Mouse (Mus musculus) limb, embryonic 13.5 days (tissue): ENCODE results near the gene Efcab12. TPM values are rescaled to one million over a fixed set of nuclear protein-coding genes. Genes with fewer than 3 reads are reported as not detected.

ENCODE experiments used
- ATAC-seq: fragments of 200-750 bp; cut with Nextera tagmentation; 2 replicates; pipeline ENCODE4 v1.8.0; 2017; ENCODE audit warnings: low read depth, moderate number of reproducible peaks, moderate TSS enrichment; ENCODE audit not compliant: low FRiP score
- H3K27ac ChIP-seq: fragments of 300-500 bp; sonication (generic); 2 replicates; pipeline ENCODE4 v1.5.1; 2015; ENCODE audit warnings: inconsistent platforms, mild to moderate bottlenecking, moderate library complexity
- H3K27me3 ChIP-seq: fragments of 300-500 bp; sonication (generic); 2 replicates; pipeline ENCODE4 v1.6.1; 2015; ENCODE audit warnings: mild to moderate bottlenecking, inconsistent platforms
- H3K36me3 ChIP-seq: fragments of 300-500 bp; sonication (generic); 2 replicates; pipeline ENCODE4 v1.6.1; 2015; ENCODE audit warnings: inconsistent platforms, mild to moderate bottlenecking, moderate library complexity
- H3K4me1 ChIP-seq: fragments of 300-500 bp; sonication (generic); 2 replicates; pipeline ENCODE4 v1.6.1; 2015; ENCODE audit warnings: inconsistent platforms
- H3K4me2 ChIP-seq: fragments of 300-500 bp; sonication (generic); replicated peaks from 2 replicates; pipeline ENCODE4 v1.6.1; 2015; ENCODE audit warnings: inconsistent platforms, mild to moderate bottlenecking, moderate library complexity
- H3K4me3 ChIP-seq: fragments of 300-500 bp; sonication (generic); 2 replicates; pipeline ENCODE4 v1.5.1; 2015; ENCODE audit warnings: moderate library complexity, mild to moderate bottlenecking, inconsistent platforms
- H3K9ac ChIP-seq: fragments of 300-500 bp; sonication (generic); 2 replicates; pipeline ENCODE4 v1.6.1; 2015; ENCODE audit warnings: mild to moderate bottlenecking, inconsistent platforms
- H3K9me3 ChIP-seq: fragments of 300-500 bp; sonication (generic); 2 replicates; pipeline ENCODE4 v1.6.1; 2016; ENCODE audit warnings: inconsistent platforms
- WGBS: fragments of 180-500 bp; shearing (Covaris S2); methylation state at CpG from one replicate; pipeline ENCODE4 v1.1.7; 2015; 5-methylcytosine and 5-hydroxymethylcytosine counted together
- polyA plus RNA-seq: library from polyadenylated mRNA; unstranded; fragments of >200 nt; fragmentation: Nextera tagmentation; extraction: Ambion mirVana; gene quantifications from 2 replicates; pipeline ENCODE4 v1.2.1, GENCODE M21; 2015

Efcab12 gene
- polyA plus RNA-seq, 1 experiment from 2014 or later = 0.41 TPM

GRCm38 (mm10) chr6:115804432-115805192 is 33.6 kb downstream of the Efcab12 start:
- Histone ChIP-seq H3K36me3 (peaks cover 77% of the 10 kb centered on the region), H3K4me2 (no peak overlapping the region), H3K27me3 (no peaks in the 10 kb centered on the region), H3K9ac (no peak overlapping the region), H3K9me3 (no peaks in the 10 kb centered on the region), H3K4me3 (no peak overlapping the region), H3K27ac (no peak overlapping the region), H3K4me1 (peaks cover 20% of the 10 kb centered on the region)
- no peak for ATAC-seq
- WGBS = 67% methylated on average over 10 of the region's 10 CpGs

- H3K4me2 ChIP-seq = no peak overlapping the region
- H3K4me1 ChIP-seq = peaks cover 20% of the 10 kb centered on the region
- H3K4me3 ChIP-seq = no peak overlapping the region
- no peak overlapping the region for H3K9ac ChIP-seq
- no peaks in the 10 kb centered on the region for H3K27me3 ChIP-seq
- 44% methylated on average over 16 of the region's 16 CpGs for WGBS
- H3K27ac ChIP-seq = no peak overlapping the region
- peaks cover 85% of the 10 kb centered on the region for H3K36me3 ChIP-seq
- peak; percentile 26 for ATAC-seq
- no peaks in the 10 kb centered on the region for H3K9me3 ChIP-seq
Observed at GRCm38 (mm10) chr6:115803541-115804382, 34.5 kb downstream of the Efcab12 start.

DNA sequence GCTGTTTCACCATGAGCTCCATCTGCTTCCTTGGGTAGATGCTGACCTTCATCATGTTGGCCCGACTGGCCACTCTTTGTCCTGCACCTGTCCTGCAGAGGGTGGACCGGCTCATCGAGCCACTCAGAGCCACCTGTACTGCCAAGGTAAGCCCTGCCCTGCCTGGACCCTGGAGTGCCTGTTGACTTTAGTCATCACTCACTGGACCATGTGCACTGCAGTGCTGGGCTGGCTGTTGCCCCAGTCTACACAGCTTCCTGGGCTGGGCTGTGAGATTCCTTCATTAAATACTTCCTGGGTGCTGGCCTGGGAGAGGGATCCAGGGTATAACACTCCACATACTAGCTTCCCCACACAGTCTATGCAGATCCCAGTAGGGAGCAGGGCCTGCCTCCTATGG is 36.4 kb downstream of the Efcab12 start:
- H3K36me3 ChIP-seq = peaks cover 97% of the 10 kb centered on the region
- H3K4me2 ChIP-seq = no peak overlapping the region
- no peak overlapping the region for H3K27ac ChIP-seq
- H3K4me3 ChIP-seq = no peak overlapping the region
- H3K27me3 ChIP-seq = no peaks in the 10 kb centered on the region
- no peaks in the 10 kb centered on the region for H3K9me3 ChIP-seq
- H3K4me1 ChIP-seq = peaks cover 12% of the 10 kb centered on the region
- 96% methylated on average over 3 of the region's 3 CpGs for WGBS
- H3K9ac ChIP-seq = no peak overlapping the region
- ATAC-seq = no peak

DNA sequence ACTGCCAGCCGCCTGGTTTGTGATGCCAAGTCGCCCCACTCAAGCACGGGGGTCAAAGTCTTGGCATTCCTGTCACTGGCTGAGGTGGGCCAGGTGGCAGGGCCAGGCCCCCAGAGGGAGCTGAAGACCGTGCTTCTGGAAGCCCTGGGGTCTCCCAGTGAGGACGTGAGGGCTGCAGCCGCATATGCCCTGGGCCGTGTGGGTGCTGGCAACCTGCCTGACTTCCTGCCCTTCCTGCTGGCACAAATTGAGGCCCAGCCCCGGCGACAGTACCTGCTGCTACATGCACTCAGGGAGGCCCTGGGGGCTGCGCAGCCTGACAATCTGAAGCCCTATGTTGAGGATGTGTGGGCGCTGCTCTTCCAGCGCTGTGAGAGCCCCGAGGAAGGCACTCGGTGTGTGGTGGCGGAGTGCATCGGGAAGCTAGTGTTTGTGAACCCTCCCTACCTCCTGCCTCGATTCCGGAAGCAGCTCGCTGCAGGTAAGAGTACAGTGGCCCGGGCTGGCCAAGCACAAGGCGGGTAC is 45.5 kb downstream of the Efcab12 start:
- no peak for ATAC-seq
- H3K4me2 ChIP-seq = no peak overlapping the region
- H3K4me3 ChIP-seq = no peak overlapping the region
- no peaks in the 10 kb centered on the region for H3K27me3 ChIP-seq
- H3K4me1 ChIP-seq = peaks cover 9% of the 10 kb centered on the region; the same call in 1 of the 2 replicates
- H3K9ac ChIP-seq = no peak overlapping the region; the same call in 1 of the 2 replicates
- H3K36me3 ChIP-seq = peaks cover 99% of the 10 kb centered on the region
- 87% methylated on average over 21 of the region's 21 CpGs for WGBS
- H3K27ac ChIP-seq = no peak overlapping the region
- H3K9me3 ChIP-seq = no peaks in the 10 kb centered on the region

GRCm38 (mm10) chr6:115791842-115792686 is 46.1 kb downstream of the Efcab12 start:
- Histone ChIP-seq H3K36me3 (peaks cover 99% of the 10 kb centered on the region), H3K4me3 (no peak overlapping the region), H3K4me2 (no peak overlapping the region), H3K9ac (peak overlapping the region; percentile 4; the same call in 1 of the 2 replicates), H3K27me3 (no peaks in the 10 kb centered on the region), H3K4me1 (peaks cover 9% of the 10 kb centered on the region; the same call in 1 of the 2 replicates), H3K9me3 (no peaks in the 10 kb centered on the region), H3K27ac (no peak overlapping the region)
- ATAC-seq = peak; percentile 52; the same call in 1 of the 2 replicates
- WGBS = 79% methylated on average over 34 of the region's 34 CpGs

GRCm38 (mm10) chr6:115791016-115791415 is 47.2 kb downstream of the Efcab12 start:
- Histone ChIP-seq H3K9me3 (no peaks in the 10 kb centered on the region), H3K4me2 (no peak overlapping the region), H3K27me3 (no peaks in the 10 kb centered on the region), H3K4me3 (no peak overlapping the region), H3K4me1 (peaks cover 9% of the 10 kb centered on the region; the same call in 1 of the 2 replicates), H3K36me3 (peaks cover 99% of the 10 kb centered on the region), H3K27ac (no peak overlapping the region), H3K9ac (no peak overlapping the region)
- no peak for ATAC-seq
- 86% methylated on average over 10 of the region's 10 CpGs for WGBS

GRCm38 (mm10) chr6:115782781-115783180 is 55.4 kb downstream of the Efcab12 start:
- H3K36me3 ChIP-seq = peaks cover 94% of the 10 kb centered on the region

DNA sequence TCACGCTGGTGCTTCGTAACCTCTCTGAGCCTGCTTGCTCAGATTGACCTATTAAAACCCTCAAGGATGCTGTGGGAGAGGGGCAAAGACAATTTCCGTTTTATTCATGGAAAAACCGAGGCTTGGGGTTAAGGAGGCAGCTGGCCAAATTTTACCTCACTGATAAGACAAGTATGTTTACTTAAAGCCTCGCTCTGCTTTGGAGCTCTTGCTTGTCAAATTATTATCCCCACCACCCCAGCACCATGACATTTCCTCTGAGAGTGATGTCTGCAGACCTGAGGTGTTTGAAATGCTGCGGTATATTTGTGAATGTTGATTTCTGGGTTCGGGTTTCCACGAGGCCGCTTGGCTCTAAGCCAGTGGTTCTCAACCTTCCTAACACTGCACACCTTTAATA is 61.8 kb downstream of the Efcab12 start:
- Histone ChIP-seq H3K9ac (peak overlapping the region; percentile 86), H3K4me2 (peak overlapping the region; percentile 98), H3K27ac (peak overlapping the region; percentile 84; the same call in 1 of the 2 replicates), H3K36me3 (peaks cover 37% of the 10 kb centered on the region), H3K9me3 (no peaks in the 10 kb centered on the region), H3K4me1 (peaks cover 29% of the 10 kb centered on the region), H3K27me3 (no peaks in the 10 kb centered on the region), H3K4me3 (peak overlapping the region; percentile 85)
- ATAC-seq = no peak
- WGBS = 46% methylated on average over 9 of the region's 9 CpGs

More at GRCm38 (mm10) chr6:115782781-115783180, 55.4 kb downstream of the Efcab12 start:
- Histone ChIP-seq H3K9ac (no peak overlapping the region), H3K4me2 (no peak overlapping the region), H3K9me3 (no peaks in the 10 kb centered on the region), H3K4me3 (no peak overlapping the region), H3K27me3 (no peaks in the 10 kb centered on the region), H3K27ac (no peak overlapping the region), H3K4me1 (no peaks in the 10 kb centered on the region)
- ATAC-seq = no peak
- 95% methylated on average over 3 of the region's 3 CpGs for WGBS

- WGBS = 60% methylated on average over 3 of the region's 3 CpGs
- peak; percentile 62 for ATAC-seq
Observed at GRCm38 (mm10) chr6:115775838-115776237, 62.4 kb downstream of the Efcab12 start.

DNA sequence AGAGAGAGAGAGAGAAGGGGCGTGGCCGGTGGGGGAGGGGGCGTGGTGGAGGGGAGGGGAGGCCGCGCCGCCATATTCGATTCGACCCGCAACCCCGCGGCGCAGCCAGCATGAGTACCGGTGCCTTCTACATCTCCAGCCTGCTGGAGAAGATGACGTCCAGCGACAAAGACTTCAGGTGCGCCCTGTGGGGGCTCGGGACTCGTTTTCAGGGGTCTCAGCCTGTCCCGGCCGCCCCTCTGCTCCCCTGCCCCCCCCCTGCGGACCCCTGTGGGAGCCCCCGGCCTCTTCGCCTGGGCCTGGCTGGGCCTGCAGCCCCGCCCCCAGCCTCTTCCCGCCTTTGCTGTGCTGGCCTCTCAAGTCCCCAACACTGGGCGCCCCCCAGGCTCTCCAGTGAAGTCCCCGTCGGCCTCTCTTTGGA is 63.7 kb downstream of the Efcab12 start, which contains the start of gene Cand2:
Gene Cand2, plus strand, starts transcription at position 38 of the 421 bp plus-strand sequence.
- peak within 1 kb of the TSS; percentile 86 for H3K9ac ChIP-seq
- H3K4me2 ChIP-seq = peak within 1 kb of the TSS; percentile 98
- peak within 1 kb of the TSS; percentile 85 for H3K4me3 ChIP-seq
- peaks cover 19% of the 10 kb centered on the region for H3K36me3 ChIP-seq
- 0% methylated on average over 24 of the region's 28 CpGs for WGBS
- ATAC-seq = peak; percentile 88
- H3K27ac ChIP-seq = peak within 1 kb of the TSS; percentile 84
- H3K4me1 ChIP-seq = peaks cover 29% of the 10 kb centered on the region
- no peaks in the 10 kb centered on the region for H3K9me3 ChIP-seq
- H3K27me3 ChIP-seq = no peaks in the 10 kb centered on the region

More at GRCm38 (mm10) chr6:115775838-115776237, 62.4 kb downstream of the Efcab12 start:
- Histone ChIP-seq H3K9me3 (no peaks in the 10 kb centered on the region), H3K4me3 (peak overlapping the region; percentile 85), H3K4me2 (peak overlapping the region; percentile 98), H3K9ac (peak overlapping the region; percentile 86), H3K36me3 (peaks cover 32% of the 10 kb centered on the region), H3K27me3 (no peaks in the 10 kb centered on the region), H3K4me1 (peaks cover 29% of the 10 kb centered on the region), H3K27ac (peak overlapping the region; percentile 84; the same call in 1 of the 2 replicates)

DNA sequence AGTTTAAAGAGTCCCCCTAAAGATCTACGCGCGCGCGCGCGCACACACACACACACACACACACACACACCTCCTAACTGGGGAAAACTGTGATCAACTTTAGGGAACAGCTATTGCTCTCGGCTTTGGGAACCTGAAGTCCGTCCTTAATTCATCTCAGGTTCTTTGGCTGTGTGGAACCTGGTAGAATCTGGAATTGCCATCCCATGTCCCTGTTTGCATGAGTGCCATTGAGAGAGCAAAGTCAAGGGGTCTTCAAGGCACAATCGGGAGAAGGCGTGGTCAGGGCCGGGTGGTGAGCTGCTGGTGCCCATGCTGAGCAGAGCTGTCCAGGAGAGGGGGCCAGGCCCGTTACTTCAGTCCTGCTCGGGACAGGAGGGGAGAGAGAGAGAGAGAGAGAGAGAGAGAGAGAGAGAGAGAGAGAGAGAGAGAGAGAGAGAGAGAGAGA is 64.2 kb downstream of the Efcab12 start:
- Histone ChIP-seq H3K4me3 (peak overlapping the region; percentile 85), H3K9ac (peak overlapping the region; percentile 61), H3K4me1 (peaks cover 29% of the 10 kb centered on the region), H3K36me3 (peaks cover 15% of the 10 kb centered on the region), H3K27ac (peak overlapping the region; percentile 73; the same call in 1 of the 2 replicates), H3K9me3 (no peaks in the 10 kb centered on the region), H3K27me3 (no peaks in the 10 kb centered on the region), H3K4me2 (peak overlapping the region; percentile 98)
- ATAC-seq = peak; percentile 82
- under 1% methylated on average over 14 of the region's 14 CpGs for WGBS
